Mouse (Mus musculus) liver, embryonic 14.5 days (tissue): ENCODE measurements around the gene Ncl.

ENCODE experiments used
- CTCF ChIP-seq: IDR thresholded peaks from 2 replicates; pipeline ENCODE4 v1.5.1; 2016; ENCODE audit warnings: antibody characterized with exemption, low read depth, control low read depth
- EP300 ChIP-seq: IDR thresholded peaks from 2 replicates; pipeline ENCODE4 v1.6.1; 2016; ENCODE audit warnings: antibody characterized with exemption, low read depth

DNA sequence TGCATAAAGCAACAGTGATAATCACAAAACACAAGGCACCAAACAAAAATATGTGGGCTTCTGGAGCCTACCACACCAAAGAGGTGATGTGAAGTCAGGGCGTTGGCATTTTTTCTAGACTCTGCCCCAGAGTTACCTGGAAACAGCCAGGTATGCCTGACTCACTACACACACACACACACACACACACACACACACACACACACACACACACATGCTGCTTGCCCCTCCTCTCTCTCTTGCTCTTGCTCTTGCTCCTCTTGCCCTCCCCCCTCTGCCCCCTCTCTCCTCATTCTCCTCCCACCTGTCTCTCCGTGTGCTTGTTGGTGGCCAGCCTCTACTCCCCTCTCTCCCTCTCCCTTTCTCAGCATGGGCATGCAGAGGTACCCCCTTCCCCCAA, 22.9 kb downstream of the Ncl start:
- TF ChIP-seq CTCF (no peak), EP300 (no peak)
